ENCODE assay signal across 8 mouse cellular contexts in the genomic region with DNA sequence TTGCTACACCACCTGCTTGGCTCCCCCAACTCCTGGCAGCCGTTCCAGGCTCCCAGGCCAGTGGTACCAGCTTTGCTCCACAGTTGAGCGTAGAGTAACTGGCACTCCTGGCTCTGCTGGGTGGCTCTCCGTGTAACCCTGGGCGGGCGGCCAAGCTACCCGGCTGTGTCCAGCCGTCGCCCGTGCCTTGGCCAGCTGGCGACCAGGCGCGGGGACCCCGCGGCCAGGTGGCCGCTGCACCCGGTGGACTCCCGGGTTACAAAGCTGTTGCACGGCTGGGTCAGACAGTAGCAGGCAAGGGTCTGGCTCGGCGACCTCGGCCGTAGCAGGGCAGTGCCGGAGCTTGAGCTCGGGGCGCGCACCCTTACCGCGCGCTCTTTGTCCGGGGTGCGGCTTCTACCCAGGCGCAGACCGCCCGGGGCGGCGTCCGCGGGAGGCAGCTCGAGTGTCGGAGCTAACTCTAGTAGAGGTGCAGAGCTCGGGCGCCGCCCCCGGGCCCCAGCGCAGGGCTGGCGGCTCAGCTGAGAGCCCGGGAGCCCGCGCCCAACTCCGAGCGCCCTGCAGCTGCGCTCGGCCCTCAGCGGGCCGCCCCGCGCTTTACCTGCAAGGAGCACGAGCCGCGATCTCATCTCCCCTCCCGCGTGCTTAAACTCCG. TPM values are rescaled to one million over a fixed set of nuclear protein-coding genes. Genes with fewer than 3 reads are reported as not detected.
A peak's percentile ranks its signal among the peaks of the same experiment; 100 is the strongest.
DNase-seq lines count a peak whose midpoint lies in the region; ATAC-seq lines count a peak whose summit lies in the region.

No protein-coding gene starts in this region.

- ATAC-seq in hematopoietic stem cell, adult 5-6 weeks (replicated peaks in 1 of 2; ENCODE audit: insufficient read depth in 1 of 2, low FRiP score in 2 of 2, low TSS enrichment in 1 of 2, low read depth in 1 of 2, poor library complexity in 2 of 2, severe bottlenecking in 2 of 2), result peak; percentile 34 to 39

- DNase-seq in ZHBTc4 (ENCODE audit: low read depth, low spot score), result peak; percentile 55
- peak; percentile 85 to 91 for DNase-seq in cerebellum, adult 18-20 months
- DNase-seq in frontal cortex, adult 2 months (ENCODE audit: extremely low spot score in 1 of 2, low spot score in 1 of 2), result peak; percentile 15 to 60
- DNase-seq in layer of hippocampus, adult 9-11 months, result peak; percentile 60
- peak; percentile 79 for DNase-seq in lung, postnatal 10 days
- peak; percentile 11 for DNase-seq in retina, adult 2 months (ENCODE audit: low read depth, low spot score)
- no peak for DNase-seq in thymus, adult 18-20 months

RNA-seq across cellular contexts. Expression of a gene that starts 1.1 kb away (rescaled TPM):
- polyA plus RNA-seq in frontal cortex, adult 2 months (2012; rRNA removed), result 17.0 and 18.8 TPM in 2 replicates
- 5.8 and 13.0 TPM in 2 replicates for total RNA-seq in hematopoietic stem cell, adult 5-6 weeks (2017)

Comparison
In these comparisons a context has a peak if more than half of its experiments do, and no peak if none do; other contexts are left out.
1. DNase-seq: peak in ZHBTc4 (single experiment), cerebellum, adult 18-20 months (2 of 2), frontal cortex, adult 2 months (2 of 2), layer of hippocampus, adult 9-11 months (single experiment), lung, postnatal 10 days (single experiment) and retina, adult 2 months (single experiment); none in thymus, adult 18-20 months (0 of 2).